Mouse (Mus musculus): ENCODE results near the gene Agap1. TPM values are rescaled to one million over a fixed set of nuclear protein-coding genes. Genes with fewer than 3 reads are reported as not detected.
"Not testable (repeated sequence)": the region's sequence is repeated elsewhere in the genome, so short reads cannot be mapped to it uniquely, and the experiment has no call there.

The Agap1 gene
- polyA plus RNA-seq, 1 experiment from 2014 or later: 1.6 TPM

- no peak for DNase-seq (ENCODE audit: low spot score)
These were observed 46.7 kb downstream of the Agap1 start for GRCm38 (mm10) chr1:89501346-89501745.

DNA sequence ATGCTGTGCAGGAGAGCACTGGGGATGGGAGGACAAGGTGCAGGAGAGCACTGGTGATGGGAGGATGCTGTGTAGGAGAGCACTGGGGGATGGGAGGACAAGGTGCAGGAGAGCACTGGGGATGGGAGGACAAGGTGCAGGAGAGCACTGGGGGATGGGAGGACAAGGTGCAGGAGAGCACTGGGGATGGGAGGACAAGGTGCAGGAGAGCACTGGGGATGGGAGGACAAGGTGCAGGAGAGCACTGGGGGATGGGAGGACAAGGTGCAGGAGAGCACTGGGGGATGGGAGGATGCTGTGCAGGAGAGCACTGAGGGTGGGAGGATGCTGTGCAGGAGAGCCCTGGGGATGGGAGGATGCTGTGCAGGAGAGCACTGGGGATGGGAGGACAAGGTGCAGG is 47.3 kb downstream of the Agap1 start:
- not testable (repeated sequence) for DNase-seq (ENCODE audit: low spot score)

- DNase-seq (ENCODE audit: low spot score): no peak
These were observed 54.6 kb downstream of the Agap1 start for GRCm38 (mm10) chr1:89509196-89509595.

DNA sequence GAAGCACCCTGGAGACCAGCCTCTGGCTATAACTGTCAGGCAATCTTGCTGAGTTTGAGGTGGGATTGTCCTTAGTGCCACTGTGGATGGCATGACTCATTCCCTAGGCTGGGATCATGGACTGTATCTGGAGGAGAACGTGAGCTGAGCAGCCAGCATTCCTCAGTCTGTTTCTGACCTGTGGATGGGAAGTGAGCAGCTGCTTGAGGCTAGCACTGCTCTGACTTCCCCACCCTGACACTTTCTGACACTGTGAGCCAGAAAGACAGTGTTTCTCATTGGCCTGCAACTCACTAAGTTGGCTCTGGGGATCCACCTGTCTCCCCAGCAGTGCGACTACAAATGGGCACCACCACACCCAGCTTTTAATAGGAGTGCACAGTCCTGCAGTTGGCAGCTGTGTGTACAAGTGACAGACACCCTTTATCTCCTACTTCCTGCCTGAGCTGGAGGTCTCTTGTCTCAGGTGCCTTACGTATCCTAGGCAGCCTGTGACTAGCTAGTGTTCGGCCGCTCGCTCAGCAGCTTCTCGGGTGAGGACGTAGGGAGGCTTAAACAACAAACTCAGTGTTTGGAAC is 55.2 kb downstream of the Agap1 start:
- DNase-seq (ENCODE audit: low spot score): no peak

DNA sequence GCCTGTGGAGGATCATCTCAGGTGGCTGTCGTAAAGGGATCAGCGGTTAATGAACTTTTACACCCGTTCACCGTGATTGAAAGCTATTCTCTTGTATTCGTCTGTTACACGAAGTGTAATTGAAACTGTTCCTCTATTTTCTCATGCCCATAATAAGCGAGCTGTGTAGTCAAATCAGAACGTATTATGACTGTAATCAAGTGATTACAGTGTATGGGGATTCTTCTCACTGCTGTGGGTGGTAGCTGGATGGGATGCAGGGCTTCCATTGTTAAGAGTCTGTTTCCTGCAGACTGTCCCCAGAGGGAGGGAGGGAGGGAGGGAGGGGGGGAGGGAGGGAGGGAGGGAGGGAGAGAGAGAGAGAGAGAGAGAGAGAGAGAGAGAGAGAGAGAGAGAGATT is 56.1 kb downstream of the Agap1 start:
- no peak for DNase-seq (ENCODE audit: low spot score)

GRCm38 (mm10) chr1:89513616-89514283 is 59.1 kb downstream of the Agap1 start:
- DNase-seq (ENCODE audit: low spot score): no peak

- no peak for DNase-seq (ENCODE audit: low spot score)
These were observed 61.4 kb downstream of the Agap1 start for GRCm38 (mm10) chr1:89515808-89516560.

GRCm38 (mm10) chr1:89517817-89518216 is 63.2 kb downstream of the Agap1 start:
- DNase-seq (ENCODE audit: low spot score): no peak

DNA sequence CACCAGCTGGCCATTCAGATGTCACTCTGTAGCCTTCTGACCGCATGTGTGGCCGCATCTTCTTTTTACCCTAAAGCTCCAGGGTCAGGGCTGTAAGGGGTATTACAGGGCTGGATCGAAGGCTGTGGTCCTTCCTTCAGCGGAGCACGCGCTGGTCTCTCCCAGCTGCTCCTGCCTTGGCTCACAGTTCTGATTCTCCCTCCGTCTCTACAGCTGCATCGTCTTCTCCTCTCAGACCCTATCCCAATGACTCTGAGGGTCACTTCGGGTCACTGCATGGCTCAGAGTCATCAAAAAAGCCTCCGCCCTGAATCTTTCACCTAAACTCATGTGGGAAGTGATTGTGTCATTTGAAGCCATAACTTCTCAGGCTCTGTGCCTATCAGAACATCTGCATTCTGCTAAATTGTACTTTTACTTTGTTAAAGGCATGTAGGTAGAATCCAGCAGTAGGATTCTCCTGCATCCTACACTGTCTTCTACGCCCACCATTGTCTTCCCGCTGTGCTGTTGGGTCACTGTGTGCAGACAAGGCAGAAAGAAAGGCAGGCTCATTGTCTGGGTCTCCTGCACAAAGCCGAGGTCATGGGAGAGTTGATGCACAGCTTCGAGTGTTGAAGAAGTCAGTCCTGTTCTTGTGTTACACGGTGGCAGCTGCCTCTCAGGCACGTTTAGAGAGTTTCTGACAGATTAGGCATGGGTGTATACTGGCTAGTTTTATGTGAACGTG is 65.5 kb downstream of the Agap1 start:
- no peak for DNase-seq (ENCODE audit: low spot score)

GRCm38 (mm10) chr1:89521406-89521805 is 66.8 kb downstream of the Agap1 start:
- no peak for DNase-seq (ENCODE audit: low spot score)

DNA sequence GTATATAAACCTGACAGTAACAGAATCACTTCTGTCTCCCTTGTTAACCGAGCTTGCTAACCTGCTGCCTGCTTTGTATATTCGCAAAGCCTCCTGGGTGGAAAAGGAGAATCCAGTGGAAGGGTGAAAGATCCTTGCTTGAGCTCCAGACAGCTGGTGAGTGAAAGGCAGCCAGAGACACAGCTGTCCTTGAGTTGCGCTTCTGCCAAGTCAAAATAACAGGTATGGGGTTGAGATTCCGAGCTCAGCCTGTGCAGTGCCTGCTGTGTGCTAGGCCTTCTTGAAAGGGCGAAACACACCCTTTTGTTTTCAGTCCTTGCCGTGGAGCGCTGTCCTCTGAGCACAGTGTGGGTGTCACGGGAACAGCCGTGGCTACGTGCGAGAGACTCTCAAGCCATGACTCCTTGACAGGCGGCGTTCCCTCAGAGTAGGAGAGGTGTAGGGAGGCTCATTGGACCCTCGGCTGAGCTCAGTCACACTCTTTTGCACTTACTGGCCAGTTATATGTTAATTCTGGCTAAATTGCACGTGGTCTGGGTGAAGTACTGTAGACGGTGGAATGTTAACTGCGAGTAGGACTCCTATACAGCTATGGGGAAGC is 67.4 kb downstream of the Agap1 start:
- no peak for DNase-seq (ENCODE audit: low spot score)

DNA sequence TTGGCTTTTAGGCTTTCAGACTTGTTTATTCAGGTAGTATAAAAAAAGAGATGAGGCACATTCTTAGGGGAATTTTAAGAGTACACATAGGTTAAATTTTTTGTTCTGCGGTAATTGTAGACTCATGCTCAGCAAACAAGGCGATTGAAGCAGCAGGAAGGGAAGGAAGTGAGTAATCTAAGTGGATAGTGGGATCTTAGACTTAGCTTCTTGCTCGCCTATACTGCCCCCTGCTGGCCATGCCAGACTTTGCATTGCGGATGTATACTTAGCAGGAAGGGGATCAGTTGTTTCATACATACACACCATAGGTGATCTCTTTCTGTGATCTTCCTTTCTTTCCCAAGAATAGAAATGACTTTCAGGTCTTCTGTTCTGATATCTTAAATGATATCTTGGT is 69.8 kb downstream of the Agap1 start:
- peak; percentile 69 for DNase-seq (ENCODE audit: low spot score)

GRCm38 (mm10) chr1:89524998-89525397 is 70.4 kb downstream of the Agap1 start:
- no peak for DNase-seq (ENCODE audit: low spot score)

DNA sequence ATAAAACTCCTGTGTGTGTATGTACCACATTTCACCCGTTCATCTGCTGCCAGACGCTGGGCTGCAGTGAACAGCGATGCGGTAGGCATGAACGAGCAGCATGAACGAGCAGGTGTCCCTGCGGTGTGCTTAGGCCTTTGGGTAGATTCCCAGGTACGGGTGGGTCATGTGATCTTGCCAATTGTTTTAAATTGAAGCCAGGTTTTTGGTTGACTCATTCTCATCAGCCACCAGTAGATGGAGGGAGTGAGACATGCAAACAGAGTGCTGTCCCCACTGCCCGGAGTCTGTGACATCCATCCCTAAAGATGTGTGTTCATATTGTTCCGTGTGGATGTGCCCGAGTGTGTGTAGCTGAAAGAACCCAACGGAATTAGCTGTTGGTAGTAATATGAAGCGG is 71.2 kb downstream of the Agap1 start:
- peak; percentile 14 for DNase-seq (ENCODE audit: low spot score)

GRCm38 (mm10) chr1:89528671-89529276 is 74.2 kb downstream of the Agap1 start:
- no peak for DNase-seq (ENCODE audit: low spot score)

- DNase-seq (ENCODE audit: low spot score): no peak
These were observed 79.1 kb downstream of the Agap1 start for GRCm38 (mm10) chr1:89533702-89534101.

- DNase-seq (ENCODE audit: low spot score): no peak
These were observed 80.6 kb downstream of the Agap1 start for GRCm38 (mm10) chr1:89535206-89535605.

DNA sequence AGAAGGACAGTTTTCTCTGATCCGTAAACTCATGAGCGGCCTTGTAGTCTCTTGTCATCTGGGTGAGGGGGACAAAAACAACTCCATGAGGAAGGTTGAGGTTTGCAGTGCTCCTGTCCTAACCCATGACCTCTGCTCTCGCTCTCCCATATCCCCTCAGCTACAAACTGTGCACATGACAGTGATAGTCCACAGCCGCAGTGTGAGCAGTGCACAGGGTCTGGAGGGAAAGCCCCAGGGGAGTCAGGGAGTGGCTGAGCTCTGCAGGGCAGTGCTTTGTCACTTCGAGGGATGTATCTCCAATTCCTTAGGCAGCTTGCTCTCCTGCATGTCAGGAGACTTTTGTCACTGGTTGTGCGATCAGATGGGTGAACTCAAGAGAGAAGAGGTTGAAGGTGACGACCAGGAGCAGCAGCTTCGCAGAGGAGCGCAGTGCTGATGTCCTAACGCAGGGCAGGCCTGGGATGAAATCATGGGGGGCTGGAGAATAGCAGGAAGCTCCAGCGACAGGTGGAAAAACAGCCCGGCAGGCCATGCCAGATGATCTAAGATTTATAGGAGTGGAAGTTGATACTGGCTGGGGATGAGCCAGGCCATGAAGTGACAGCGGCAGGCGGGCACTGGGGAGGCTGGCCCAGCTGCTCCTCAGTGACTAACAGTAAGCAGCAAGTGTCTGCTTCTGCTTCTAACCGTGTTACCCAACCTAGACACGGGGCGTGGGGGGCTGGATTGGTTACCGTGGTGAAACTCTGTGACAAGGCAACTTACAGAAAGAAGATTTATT is 83.7 kb downstream of the Agap1 start:
- DNase-seq (ENCODE audit: low spot score): no peak

- DNase-seq (ENCODE audit: low spot score): no peak
These were observed 84.5 kb downstream of the Agap1 start for GRCm38 (mm10) chr1:89539127-89539526.

DNA sequence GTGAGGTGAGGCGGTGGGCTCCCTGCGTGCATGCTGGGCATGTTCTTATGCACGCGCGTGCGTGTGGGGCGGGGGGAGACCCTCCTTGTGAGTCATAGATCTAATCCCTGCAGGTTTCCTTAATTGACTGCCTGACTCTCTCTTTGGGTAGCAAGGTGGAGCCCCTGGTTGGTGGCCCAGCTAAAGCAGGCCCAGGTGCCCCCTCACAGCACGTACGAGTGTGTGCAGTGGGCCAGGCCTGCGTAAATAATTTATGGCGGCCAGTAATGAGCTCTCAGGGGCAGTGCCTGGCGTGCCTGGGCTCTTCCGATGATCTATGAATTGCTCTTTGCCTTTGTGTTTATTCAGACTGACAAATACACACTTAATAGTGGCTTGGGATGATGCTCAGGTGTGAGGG is 86.5 kb downstream of the Agap1 start:
- no peak for DNase-seq (ENCODE audit: low spot score)
